Mouse (Mus musculus): Measurements from ENCODE around the gene Evi2a. TPM values are rescaled to one million over a fixed set of nuclear protein-coding genes. Genes with fewer than 3 reads are reported as not detected.

Evi2a gene
- total RNA-seq, 2 experiments from 2014 or later: 21.6 to 22.8 TPM

DNA sequence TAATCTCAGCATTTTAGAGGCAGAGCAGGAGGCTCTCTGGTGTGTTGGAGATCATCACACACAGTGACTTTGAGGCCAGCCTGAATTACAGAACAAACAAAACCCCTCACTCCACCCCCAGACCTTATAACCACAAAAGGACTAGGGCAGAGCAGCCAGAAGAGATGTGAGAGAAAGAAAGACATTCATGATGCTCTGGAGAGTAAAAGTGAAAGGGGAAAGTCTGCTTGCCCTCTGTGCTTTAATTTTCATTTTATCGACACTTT lies 6.2 kb downstream of the Evi2a start:
- DNase-seq: no peak

DNA sequence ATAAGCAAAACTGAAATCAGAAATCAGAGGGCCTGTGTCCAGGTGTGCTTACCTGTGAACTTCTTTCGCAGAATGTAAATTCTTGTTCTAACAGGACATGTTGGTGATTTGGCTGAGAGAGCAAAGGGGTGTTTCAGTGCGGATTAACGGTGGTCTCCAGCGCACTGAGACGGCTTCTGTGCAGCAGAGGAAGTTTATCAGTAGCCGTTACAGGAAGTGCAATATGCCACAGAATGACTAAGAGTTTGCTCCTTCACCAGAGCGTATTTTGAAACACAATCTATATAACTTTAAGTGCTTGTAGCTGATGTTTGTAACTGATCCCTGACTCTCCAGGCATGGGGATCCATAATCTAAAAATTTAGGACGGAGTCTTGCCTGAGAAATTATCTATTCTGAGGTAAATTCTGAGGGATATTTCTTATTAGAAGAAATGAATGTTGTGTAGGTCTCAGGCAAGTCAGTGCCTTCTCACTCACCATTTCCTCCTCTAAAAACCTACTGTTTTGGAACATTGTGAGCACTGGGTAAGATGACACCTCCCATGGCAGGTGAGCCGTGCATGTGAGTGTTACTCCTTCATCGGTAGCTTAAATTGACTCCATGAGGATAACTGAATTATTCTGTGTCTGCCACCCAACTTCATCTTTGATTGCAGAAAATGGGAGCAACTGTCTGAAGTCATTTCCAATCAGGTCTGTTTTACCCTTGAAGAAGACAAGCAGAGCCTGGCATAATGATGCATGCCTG lies 6.7 kb downstream of the Evi2a start, which contains the start of gene Evi2b:
TSS of gene Evi2b (minus strand) at position 203 of the 750 bp plus-strand sequence.
- DNase-seq: no peak

DNA sequence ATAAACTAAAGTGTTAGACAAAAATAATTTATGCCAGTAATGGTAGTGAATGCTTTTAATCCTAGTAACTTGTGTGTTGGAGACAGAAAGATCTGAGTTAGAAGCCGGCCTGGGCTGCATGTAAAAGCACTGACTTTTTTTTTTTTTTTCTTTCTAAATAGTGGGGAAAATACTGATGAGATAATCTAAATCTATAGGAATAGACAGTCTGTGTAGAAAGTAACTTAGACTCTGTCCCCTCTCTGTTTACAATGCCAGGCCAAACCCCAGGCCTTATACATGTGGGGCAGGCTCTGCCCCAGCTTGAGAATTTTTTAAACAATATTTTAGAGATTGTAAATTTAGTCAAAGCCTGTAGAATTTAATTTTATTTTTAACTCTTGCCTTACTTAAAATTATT lies 7.5 kb downstream of the Evi2a start:
- no peak for DNase-seq

DNA sequence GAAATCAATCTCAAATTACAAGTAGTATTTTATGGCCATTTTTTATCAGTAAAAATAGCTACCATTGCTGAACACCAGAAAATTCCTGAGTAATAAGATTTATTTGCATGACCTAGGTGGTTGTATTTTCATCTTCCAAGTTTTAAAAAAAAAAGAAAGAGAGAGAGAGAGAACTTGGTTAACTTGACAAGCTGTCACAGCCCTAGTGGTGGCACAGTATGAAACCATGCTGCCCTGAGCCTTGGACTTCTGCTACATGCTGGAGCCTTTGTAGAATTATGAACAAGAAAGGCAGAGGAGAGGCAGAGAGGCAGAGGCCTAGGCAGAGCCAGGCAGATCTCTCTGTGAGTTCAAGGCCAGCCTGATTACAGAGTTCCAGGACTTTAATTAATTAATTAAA lies 8.5 kb downstream of the Evi2a start:
- DNase-seq: no peak

DNA sequence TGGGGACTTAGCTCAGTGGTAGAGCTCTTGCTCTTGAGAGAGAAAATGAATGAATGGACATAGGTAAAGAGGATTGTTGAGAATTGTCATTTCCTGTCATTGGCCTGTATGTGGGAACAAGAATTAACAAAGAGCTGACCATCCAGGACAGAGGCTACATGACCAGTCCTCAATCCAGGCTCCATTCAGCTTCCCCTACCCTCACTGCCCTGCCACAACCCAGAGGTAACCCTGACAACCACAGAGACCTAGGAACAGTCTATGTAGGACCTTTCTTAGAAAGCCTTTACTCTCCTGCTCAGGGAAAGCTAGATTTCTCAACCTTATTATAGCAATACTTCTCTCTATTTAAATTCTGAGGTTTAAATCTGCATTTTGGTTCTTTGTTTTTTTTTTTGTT lies 9.6 kb downstream of the Evi2a start:
- DNase-seq: no peak

DNA sequence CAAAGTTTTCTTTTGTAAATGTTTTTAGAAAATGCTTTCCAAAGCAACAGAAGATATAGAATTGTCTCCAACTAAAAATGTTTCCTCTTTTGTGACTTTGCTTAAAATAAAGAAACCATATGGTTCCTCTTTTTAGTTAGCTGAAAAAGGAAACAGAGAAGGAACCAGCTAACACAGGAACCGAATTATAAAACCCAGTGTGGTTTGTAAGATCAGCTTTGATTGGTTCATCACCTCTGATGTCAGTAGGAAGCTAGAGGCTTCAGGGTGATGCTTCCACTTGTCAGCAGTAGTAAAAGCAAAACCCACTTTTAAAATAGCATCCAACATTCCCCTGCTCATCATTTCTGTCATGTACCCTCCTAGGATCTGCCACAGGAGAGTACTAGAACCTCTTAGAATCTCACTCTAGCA lies 10.5 kb downstream of the Evi2a start:
- no peak for DNase-seq

DNA sequence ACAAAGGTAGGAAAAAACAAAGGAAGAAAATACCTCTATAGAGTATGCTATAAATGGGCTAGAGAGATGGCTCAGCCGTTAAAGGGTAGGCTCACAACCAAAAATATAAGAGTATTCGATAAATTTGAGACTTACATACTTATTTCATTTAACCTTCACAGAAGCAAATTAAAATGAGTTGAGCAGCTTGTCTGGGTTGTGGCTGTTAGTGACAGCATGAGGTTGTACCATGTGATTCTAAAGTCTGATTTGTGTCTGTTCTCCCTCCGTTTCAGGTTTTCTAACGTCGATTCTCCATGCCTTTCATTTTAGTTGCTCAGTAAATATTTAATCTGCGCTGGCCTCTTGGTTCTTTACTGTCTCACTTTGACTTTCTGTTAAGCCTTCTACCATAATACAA lies 11.1 kb downstream of the Evi2a start:
- no peak for DNase-seq

DNA sequence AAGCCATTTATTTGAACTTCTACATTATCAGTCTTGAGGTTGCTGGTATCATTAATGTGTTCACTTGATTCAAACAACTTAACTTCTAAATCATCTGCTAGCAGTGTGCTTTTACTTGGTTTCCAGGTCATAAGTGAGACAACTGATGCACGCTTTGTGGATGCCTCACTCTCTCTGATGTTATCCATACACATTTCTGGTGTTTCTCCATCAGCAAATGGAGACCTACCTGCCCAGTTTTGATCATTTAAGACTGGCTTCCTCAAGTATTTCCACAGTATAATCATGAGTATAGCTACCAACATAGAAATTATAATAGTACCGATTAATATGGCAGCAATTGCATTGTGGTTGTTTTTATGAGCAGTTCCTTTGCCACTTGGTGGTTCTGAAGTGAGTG lies 14.6 kb downstream of the Evi2a start:
- DNase-seq: no peak

DNA sequence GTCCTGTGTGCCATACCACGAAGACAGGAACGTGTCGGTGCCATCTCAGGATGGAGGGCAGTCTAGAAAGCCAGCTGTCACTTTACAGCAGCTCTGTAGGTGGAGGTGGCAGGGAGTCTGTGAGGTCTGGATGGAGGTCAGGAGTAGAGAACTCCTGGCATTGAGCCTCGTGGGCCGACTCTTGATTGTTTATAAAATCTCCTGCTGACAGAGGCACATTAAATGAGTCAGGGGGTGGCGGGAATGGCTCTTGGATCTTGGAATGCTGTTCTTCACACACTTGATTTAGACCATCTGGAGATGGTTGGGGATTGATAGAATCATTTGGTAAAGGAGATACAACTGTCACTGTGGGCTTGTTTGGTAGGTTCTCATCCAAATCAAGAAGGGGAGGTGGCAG lies 15.1 kb downstream of the Evi2a start:
- DNase-seq: no peak

DNA sequence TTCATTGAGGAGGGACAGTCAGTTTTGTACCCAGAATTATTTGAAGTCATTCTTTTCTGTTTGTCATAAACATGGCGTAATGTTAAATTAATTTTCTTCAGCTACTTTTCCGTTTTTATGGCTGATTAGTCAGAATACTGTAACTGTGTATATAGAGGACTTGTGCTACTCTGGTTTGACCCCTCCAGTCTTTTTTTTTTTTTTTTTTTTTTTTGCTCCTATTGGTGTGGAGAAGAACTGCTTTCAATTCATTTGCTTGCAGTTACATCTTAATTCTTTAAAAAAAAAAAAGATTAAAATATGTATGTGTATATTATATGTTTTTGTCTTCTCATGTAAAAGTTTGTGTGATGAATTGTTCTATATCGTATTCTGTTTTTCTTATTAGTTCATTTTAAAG lies 18.4 kb downstream of the Evi2a start:
- no peak for DNase-seq

DNA sequence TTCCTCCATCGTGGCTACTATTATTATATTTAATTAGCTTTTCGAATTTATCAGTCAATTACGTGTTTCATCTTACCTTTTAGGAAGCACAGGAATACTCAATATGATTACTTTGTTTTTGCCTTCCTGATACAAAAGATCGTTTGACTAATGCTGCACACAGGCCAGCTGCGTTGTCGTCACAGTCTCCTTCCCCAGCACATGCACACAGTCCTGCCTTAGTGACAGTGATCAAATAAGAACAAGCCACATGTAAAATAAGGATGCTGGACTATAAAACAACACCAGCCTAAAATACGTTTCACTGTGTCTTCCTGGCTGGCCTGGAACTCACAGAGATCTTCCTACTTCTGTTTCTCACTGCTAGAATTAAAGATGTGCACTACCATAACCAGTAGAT lies 25.9 kb downstream of the Evi2a start:
- DNase-seq: no peak

DNA sequence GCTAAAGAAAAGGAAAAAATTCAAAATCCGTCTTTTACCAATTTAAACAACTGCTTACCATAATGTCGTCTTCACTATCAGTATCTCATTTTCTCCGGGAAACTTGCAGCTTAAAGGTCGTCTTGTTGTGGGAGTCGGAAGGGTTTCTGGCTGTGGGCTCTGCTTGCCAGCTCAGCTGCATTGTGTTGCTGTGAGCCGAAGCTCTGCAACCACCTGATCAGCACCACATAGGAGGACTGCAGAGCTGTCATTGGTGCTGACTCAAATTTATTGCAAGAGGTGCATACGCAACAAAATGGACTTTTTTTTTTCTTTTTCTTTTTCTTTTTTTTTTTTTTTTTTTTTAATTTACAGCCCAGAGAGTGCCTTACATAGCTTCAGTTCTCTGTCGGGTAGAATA lies 26.6 kb downstream of the Evi2a start, which contains the start of gene Omg:
TSS of gene Omg (minus strand) at position 240 of the 400 bp plus-strand sequence.
- peak; percentile 64 to 65 for DNase-seq

DNA sequence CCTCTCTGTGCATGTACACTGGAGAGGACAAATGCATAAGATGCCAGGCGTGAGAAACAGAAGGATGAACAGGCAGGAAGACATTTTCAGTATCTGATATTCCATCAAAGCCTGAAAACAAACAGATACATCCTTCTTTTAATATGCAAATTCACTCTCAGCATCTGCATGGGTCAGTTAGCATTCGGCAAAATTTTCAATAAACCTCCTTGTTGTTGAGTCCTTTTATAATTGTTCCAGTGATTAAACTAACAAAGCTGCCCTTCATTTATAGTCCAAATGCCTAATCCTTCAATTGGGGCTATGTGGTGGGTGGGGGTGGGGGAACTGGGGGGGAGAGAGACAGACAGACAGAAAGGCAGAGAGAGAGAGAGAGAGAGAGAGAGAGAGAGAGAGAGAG lies 27.5 kb downstream of the Evi2a start:
- DNase-seq: peak in 1 of 2 experiments; percentile 24

DNA sequence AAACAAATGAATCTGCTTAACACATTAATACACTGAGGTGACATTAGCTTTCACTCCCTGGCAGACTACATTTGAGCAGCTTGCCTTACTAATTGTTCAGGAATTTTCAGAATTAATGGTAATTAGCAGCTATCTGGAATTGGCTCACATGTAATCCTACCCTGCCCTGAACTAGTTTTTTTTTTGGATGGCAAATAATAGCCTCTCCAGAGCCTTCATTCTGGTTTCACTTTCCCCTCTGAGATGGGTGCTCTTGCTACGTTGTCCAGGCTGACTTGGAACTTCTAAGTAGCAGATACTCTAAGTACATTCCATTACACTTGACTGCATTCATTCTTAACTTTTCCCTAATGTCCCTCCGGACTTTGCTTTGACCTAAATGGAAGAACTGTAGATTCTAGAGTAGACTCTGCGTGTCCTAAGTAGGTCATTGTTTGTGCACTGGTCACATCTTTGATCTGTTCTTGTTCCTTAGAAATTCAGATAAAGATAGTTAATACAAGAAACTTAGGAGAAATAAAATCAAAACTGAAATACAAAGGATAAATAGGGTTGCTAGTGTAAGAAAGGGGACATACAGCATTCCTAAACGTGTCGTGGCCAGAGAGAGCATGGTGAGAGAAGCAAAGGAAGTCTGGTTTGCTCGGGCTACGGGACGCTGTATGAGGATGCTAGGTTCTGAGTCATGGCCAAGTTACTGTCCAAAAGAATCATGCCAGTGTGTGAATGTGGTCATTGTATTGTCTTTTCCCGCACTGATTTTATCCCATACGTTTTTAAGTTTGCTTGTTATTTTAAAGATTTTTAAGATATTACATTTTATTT lies 35.2 kb downstream of the Evi2a start:
- DNase-seq: no peak

DNA sequence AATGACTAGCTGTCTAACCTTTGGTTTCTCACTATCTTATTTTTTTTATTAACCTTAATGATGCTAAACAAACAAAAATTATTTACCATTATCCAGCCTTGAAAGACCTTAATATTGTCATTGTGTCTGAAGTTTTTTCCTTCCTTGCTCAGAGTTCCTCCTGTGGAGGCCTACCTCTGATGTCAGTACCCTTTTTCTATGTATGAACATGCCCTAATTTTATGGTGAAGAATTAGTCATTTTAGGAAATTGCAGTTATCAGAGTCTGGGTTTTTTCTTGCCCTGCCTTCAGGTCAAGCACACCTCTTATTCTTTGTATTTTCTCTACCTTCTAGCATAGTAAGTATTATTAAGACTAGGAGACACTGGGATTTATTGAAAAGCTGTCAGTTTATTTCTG lies 45.7 kb downstream of the Evi2a start:
- no peak for DNase-seq

DNA sequence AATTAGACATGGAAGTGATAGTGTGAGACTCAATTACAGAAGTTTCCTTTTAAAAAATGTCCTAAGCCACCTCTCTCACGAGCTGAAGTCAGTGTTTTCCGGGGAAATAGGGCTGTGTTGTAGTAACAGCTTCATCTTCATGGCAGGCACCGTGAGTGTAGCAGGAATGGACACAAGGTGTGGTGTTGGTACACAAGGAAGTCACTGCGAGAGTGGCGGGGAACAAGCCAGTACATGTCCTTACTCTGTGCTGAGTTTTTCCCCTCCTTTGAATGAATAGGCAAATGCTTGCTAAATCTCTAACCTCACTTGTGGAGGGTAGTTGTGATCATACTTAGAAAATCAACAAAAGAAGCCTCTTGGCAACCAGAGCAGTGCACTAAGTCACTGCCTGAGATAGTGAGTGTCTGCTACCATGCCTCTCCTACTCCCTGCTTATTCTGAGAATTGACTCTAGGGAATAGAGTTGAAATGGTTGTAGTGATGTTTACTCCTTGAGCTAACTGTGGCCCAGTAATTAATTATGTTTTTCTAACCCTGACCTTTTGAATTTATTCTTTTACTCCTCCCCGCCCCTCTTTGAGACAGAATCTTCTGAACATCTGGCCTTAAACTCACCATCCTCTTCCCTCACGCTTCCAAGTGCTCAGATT lies 46.4 kb downstream of the Evi2a start:
- no peak for DNase-seq

DNA sequence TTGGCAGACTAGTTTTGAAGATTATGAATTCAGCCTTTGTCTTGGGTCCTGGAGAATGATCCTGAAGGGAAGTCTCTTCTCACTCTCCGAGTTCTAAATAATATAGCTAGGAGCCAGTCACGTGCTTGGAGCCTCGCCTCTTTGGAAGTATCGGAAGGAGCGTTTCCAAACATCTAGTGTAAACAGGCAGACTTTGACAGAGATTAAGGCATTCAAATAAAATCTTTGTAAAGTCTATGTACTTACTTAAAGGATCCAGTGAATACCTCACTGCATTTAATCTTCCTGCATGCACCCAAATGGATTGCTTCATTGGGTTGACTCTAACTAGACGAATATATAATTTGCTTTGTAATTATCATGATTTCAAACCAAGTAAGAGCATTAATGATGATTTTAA lies 47.0 kb downstream of the Evi2a start:
- no peak for DNase-seq

Other genes starting within 250 kb of the Evi2a start
- gene Gm9964, start 233.7 kb downstream of the Evi2a start, total RNA-seq (2021): under 1 TPM in 1 of 2 experiments, not detected in 1; 0.50 TPM
- 100 to 1,000 TPM; 116 to 123 TPM for gene Nf1, start 190.9 kb downstream of the Evi2a start, total RNA-seq (2021)
- gene Omg, start 26.5 kb downstream of the Evi2a start, total RNA-seq (2021): 10 to 100 TPM; 80.9 to 92.7 TPM
- gene Evi2b, start 6.8 kb downstream of the Evi2a start, total RNA-seq (2021): under 1 TPM; 0.42 to 0.61 TPM
- gene Evi2, start within 50 bp of the Evi2a start, total RNA-seq (2021): under 1 TPM in 1 of 2 experiments, not detected in 1; 0.23 TPM
- 100 to 1,000 TPM; 169 to 172 TPM for gene Rab11fip4, start 60.6 kb upstream of the Evi2a start, total RNA-seq (2021)